Mouse (Mus musculus): ENCODE measurements around the gene Cnr2.

Gene Cnr2

GRCm38 (mm10) chr4:135906633-135907032 is 11.4 kb downstream of the Cnr2 start:
- no peak for DNase-seq (ENCODE audit: low spot score)

- no peak for DNase-seq (ENCODE audit: low spot score)
These were observed 14.3 kb downstream of the Cnr2 start for GRCm38 (mm10) chr4:135909326-135910066.

DNA sequence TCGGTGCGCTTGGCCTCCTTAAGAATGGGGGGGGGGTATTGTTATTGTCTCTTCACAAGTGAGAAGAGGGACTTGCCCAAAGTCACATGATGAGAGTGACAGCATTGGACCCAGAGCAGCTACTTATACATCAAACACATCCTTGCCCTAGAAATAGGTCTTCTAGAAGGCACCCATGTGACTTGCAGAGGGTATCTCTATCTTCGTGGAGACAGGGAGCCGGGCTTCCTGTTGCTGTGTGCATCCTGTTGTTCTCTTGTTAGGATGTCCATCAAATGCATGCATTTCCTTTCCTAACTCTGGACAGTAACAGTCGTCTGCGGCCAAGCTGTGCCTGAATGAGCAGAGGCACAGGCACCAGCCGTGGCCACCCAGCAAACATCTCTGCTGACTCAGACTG is 16.3 kb downstream of the Cnr2 start:
- no peak for DNase-seq (ENCODE audit: low spot score)

DNA sequence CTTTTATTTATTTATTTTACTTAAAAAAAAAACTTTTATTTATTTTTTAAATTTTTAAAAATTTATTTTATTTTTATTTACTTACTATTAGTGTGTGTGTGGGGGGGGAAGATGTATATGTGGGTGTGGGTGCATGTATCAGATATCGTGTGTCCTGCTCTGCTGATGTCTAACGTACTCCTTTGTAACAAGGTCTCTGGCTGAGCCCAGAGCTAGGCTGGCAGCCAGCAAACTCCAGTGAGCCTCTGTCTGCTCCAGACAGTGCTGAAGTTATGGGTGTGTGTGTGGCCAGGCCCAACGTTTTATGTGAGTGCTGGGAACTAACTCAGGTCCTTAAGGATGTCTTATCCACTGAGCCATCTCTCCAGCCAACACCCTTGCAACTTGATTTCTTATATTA is 17.0 kb downstream of the Cnr2 start:
- no peak for DNase-seq (ENCODE audit: low spot score)

- peak; percentile 56 for DNase-seq (ENCODE audit: low spot score)
These were observed 17.6 kb downstream of the Cnr2 start for GRCm38 (mm10) chr4:135912835-135913234.

DNA sequence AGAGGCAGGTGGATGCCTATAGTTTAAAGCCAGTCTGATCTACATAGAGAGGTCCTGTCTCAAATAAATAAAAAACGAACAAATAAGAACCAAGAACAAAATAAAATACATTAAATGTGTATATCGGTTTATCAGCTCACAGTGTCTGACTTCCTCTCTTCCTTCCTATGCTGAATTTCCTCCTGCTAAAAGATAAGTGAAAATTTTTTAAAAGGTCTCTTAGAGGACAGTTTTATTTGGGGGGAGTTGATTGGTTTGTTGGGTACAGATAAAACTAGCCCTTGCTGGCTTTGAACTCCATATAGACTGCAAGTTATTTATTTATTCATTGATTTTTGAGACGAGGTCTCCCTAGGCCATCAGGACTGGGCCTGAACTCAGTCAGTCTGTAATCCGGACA is 18.2 kb downstream of the Cnr2 start:
- DNase-seq (ENCODE audit: low spot score), result no peak

DNA sequence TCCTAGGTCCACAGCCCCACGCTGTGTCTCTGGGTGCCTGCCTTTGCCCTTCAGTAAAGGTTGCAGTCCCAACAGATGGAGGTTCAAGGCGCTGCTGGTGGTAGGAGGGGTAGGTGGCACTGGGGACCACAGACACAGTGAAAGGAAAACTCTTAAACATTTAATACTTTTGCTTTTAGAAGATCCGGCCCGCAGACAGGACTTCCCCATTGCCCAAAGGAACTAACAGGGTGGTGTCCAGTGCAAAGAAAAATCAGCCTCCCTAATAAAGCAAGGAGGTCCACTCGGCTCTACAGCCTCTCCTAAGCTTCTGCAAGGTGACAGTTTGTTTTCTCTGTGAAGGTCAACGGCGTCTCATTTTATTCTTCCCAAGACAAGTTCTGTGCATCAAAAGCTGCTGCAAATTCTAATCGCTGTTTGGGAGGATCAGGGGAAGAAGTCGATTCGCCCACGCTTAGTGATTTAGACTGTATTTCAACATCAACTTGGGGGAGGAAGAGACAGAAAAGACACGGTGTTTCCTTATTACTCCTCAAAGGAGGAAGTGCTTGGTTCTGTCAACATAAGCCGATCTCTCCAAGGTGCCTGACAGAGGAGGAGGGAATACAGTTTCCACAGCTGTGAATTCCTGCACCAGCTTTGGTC is 23.6 kb downstream of the Cnr2 start:
- DNase-seq (ENCODE audit: low spot score), result no peak

GRCm38 (mm10) chr4:135919280-135919639 is 24.1 kb downstream of the Cnr2 start:
- DNase-seq (ENCODE audit: low spot score), result no peak

DNA sequence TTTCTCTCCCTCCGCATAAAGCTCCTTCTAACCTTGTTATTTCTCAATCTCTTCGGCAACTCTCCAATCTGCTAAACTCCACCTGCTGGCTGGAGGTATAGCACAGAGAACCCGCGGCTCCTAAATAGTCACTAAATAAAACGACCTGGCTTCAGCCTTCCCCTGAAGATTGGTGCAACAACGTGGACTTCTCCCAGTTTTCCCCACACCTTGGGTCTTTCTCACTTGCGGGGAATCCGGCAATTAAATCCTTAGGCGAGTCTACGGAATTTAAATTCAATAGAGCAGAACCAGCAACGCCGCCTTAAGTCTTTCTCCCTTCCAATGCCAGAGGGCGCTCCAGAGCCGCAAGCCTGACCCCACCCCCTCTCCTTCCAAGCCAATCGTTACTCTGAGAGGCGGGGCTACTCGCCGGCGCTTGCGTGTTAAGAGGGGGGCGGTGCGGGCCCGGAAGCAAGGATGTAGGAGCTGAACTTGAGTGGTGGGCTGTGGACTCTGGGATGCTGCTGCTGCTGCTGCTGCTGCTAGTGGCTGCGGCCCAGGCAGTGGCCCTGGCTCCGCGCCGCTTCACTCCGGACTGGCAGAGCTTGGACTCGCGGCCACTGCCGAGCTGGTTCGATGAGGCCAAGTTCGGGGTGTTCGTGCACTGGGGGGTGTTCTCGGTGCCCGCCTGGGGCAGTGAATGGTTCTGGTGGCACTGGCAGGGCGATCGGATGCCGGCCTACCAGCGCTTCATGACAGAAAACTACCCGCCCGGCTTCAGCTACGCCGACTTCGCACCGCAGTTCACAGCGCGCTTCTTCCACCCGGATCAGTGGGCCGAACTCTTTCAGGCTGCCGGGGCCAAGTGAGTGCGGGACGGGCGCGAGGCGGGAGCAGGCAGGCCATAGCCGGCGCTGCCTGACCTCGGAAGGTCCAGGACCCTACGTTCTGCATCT is 25.4 kb downstream of the Cnr2 start, which contains the start of gene Fuca1:
Gene Fuca1 (plus strand): TSS at position 432 of the 938 bp plus-strand sequence.
- DNase-seq (ENCODE audit: low spot score), result peak; percentile 99

DNA sequence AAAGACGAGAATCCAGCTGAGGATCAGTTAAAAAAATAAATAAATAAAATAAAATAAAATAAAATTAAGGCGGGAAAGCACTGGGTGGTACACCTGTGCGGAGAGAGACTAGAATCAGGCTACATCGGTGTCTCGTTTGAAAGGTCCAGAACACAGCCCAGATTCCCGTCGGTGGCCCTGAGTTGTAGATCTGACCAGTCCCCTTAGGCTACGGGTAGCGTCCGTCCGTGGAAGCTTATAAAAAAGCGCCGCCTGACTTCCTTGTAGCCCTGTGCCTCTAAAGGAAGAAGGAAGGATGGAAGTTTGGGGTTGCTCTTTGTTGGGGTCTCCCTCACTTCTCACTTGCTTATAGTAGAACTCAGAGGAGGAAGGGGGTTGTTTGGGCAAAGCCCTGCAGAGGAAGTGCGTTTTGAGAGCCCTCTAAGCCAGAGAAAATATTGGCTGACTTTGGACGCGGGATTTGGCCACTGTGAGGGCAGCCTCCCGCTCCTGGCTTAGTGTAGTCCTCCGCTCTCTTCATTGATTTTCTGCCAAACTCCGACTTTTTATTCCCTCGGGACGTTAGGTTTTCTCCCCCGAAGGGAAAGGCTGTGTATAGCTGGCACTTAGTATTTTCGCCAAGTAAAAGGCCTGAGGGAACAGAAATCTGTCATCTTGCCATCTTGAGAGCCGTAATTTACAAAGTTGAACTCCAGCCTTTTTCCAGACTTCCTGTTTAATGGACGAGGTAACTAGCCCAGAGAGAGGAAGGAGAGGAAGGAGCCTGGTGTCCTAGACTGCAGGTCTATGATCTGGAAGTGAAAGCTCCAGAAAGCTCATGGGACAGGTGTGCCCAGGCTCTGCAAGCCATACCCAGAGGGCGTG is 26.3 kb downstream of the Cnr2 start:
- DNase-seq (ENCODE audit: low spot score), result peak; percentile 48

DNA sequence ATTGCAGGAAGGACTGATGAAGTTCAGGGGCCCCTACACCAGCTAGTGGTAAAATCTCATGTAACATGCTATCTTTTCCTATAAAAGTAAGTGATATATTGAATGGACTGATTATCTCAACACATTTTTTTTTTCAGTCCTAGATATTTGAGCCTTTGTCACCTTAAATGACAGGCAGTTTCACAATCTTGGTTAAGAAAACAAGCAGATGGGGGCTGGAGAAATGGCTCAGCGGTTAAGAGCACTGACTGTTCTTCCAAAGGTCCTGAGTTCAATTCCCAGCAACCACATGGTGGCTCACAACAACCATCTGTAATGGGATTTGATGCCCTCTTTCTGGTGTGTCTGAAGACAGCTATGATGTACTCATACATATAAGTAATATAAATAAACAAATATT is 27.0 kb downstream of the Cnr2 start:
- DNase-seq (ENCODE audit: low spot score), result no peak

GRCm38 (mm10) chr4:135924418-135924817 is 29.2 kb downstream of the Cnr2 start:
- DNase-seq (ENCODE audit: low spot score), result no peak

DNA sequence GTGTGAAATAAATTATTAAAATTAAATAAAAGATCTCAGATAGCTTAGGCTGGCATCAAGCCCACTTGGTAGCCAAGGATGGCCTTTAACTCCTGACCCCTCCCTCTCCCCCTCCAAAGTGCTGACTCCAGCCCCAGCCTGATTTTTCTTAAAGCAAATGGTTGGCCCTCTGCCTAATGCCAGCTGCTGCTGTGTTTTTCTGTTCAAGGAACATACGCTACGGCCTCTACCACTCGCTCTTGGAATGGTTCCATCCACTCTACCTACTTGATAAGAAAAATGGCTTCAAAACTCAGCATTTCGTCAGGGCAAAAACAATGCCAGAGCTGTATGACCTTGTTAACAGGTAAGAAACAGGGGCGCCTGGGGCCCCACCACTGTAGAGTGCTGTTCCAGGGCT is 30.1 kb downstream of the Cnr2 start:
- DNase-seq (ENCODE audit: low spot score), result no peak

GRCm38 (mm10) chr4:135926195-135926808 is 31.1 kb downstream of the Cnr2 start:
- no peak for DNase-seq (ENCODE audit: low spot score)

DNA sequence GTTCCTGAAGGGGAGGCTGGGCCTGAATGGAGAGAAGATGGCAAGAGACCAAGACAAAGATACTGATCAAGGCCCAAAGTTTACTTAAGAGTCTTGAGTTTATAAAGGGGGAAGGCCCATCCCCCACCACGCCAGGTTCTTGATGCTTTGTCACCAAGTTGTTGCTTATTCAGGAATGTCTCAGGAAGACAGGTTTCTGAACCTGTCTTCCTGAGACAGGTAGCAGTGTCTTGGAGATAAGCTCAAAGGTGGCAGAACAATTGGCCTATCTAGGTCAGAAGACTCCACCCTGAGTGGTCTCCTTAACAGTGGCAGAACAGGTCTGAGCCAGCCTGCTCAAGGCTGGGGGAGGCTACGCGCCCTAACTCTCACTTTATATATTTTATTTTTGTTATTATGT is 31.7 kb downstream of the Cnr2 start:
- DNase-seq (ENCODE audit: low spot score), result no peak

- no peak for DNase-seq (ENCODE audit: low spot score)
These were observed 33.2 kb downstream of the Cnr2 start for GRCm38 (mm10) chr4:135928376-135928775.

DNA sequence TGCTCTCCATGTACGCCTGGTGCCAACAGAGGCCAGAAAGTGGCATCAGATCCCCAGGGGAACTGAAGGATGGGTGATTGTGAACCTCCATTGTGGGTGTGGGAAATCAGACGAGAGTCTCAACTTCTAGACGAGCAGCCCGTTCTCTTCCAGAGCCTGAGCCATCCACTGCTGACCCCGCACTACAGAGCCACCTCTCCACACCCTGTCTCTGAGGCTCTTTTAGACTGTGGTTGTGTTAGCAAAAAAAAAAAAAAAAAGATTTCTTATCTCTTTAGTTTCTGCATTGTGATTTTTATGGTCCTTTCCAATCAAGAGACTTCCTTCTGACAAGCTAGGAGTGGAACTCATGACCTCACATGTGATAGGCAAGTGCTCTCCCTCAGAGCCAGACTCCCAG is 34.2 kb downstream of the Cnr2 start:
- DNase-seq (ENCODE audit: low spot score), result no peak

- DNase-seq (ENCODE audit: low spot score), result no peak
These were observed 34.6 kb downstream of the Cnr2 start for GRCm38 (mm10) chr4:135929828-135930227.

- no peak for DNase-seq (ENCODE audit: low spot score)
These were observed 35.0 kb downstream of the Cnr2 start for GRCm38 (mm10) chr4:135930239-135930638.

GRCm38 (mm10) chr4:135931832-135932231 is 36.6 kb downstream of the Cnr2 start:
- DNase-seq (ENCODE audit: low spot score), result peak; percentile 44
